Mouse (Mus musculus): Measurements from ENCODE around the gene Vps11. TPM values are rescaled to one million over a fixed set of nuclear protein-coding genes. Genes with fewer than 3 reads are reported as not detected.

Vps11 gene
- polyA plus RNA-seq, 1 experiment, result 34.1 TPM

- peak; percentile 96 for DNase-seq
- Histone ChIP-seq H3K36me3 (ENCODE audit: control insufficient read depth, insufficient read depth, low read length) (peaks cover 6% of the 10 kb centered on the region), H3K4me3 (ENCODE audit: insufficient read depth, low read depth, low read length) (peak within 1 kb of the TSS; percentile 98), H3K27me3 (replicated peaks; ENCODE audit: control insufficient read depth, insufficient read depth, low read length) (no peaks in the 10 kb centered on the region), H3K4me1 (ENCODE audit: control insufficient read depth, insufficient read depth, low read length) (peaks cover 9% of the 10 kb centered on the region), H3K27ac (ENCODE audit: insufficient read depth, low read depth, low read length) (peak within 1 kb of the TSS; percentile 93)
- TF ChIP-seq POLR2A (IDR thresholded peaks at IDR 0.05; ENCODE audit: low read depth, low read length) (no peak), CTCF (conservative IDR thresholded peaks at IDR 0.05; ENCODE audit: insufficient read depth, insufficient read length, low read depth, low read length) (no peak)
- whole genome bisulfite sequencing, result under 1% methylated on average over 67 of the region's 67 CpGs
Measured at GRCm38 (mm10) chr9:44319887-44320798, 41.3 kb downstream of the Vps11 start, which contains the start of gene C2cd2l. TSS of gene C2cd2l (minus strand) at chr9:44320285.

- Histone ChIP-seq H3K4me3 (ENCODE audit: insufficient read depth, low read depth, low read length) (peak overlapping the region; percentile 98), H3K27me3 (replicated peaks; ENCODE audit: control insufficient read depth, insufficient read depth, low read length) (no peaks in the 10 kb centered on the region), H3K36me3 (ENCODE audit: control insufficient read depth, insufficient read depth, low read length) (peaks cover 10% of the 10 kb centered on the region), H3K27ac (ENCODE audit: insufficient read depth, low read depth, low read length) (peak overlapping the region; percentile 93), H3K4me1 (ENCODE audit: control insufficient read depth, insufficient read depth, low read length) (peaks cover 9% of the 10 kb centered on the region)
- TF ChIP-seq CTCF (conservative IDR thresholded peaks at IDR 0.05; ENCODE audit: insufficient read depth, insufficient read length, low read depth, low read length) (no peak), POLR2A (IDR thresholded peaks at IDR 0.05; ENCODE audit: low read depth, low read length) (no peak)
- peak; percentile 45 for DNase-seq
- WGBS, result 2% methylated on average over 37 of the region's 37 CpGs
Measured at GRCm38 (mm10) chr9:44319105-44319886, 42.2 kb downstream of the Vps11 start.

- Histone ChIP-seq H3K27ac (ENCODE audit: insufficient read depth, low read depth, low read length) (peak overlapping the region; percentile 93), H3K4me1 (ENCODE audit: control insufficient read depth, insufficient read depth, low read length) (peaks cover 9% of the 10 kb centered on the region), H3K27me3 (replicated peaks; ENCODE audit: control insufficient read depth, insufficient read depth, low read length) (no peaks in the 10 kb centered on the region), H3K4me3 (ENCODE audit: insufficient read depth, low read depth, low read length) (peak overlapping the region; percentile 98), H3K36me3 (ENCODE audit: control insufficient read depth, insufficient read depth, low read length) (peaks cover 10% of the 10 kb centered on the region)
- WGBS, result 9% methylated on average over 3 of the region's 3 CpGs
- DNase-seq, result peak; percentile 81
- TF ChIP-seq CTCF (conservative IDR thresholded peaks at IDR 0.05; ENCODE audit: insufficient read depth, insufficient read length, low read depth, low read length), result no peak
- TF ChIP-seq POLR2A (IDR thresholded peaks at IDR 0.05; ENCODE audit: low read depth, low read length), result no peak
Measured at GRCm38 (mm10) chr9:44318826-44319095, 42.7 kb downstream of the Vps11 start.

GRCm38 (mm10) chr9:44318076-44318825 lies 43.2 kb downstream of the Vps11 start:
- H3K27ac ChIP-seq (ENCODE audit: insufficient read depth, low read depth, low read length), result peak overlapping the region; percentile 93
- WGBS, result 36% methylated on average over 5 of the region's 5 CpGs

GRCm38 (mm10) chr9:44317452-44317851 lies 44.0 kb downstream of the Vps11 start:
- TF ChIP-seq CTCF (conservative IDR thresholded peaks at IDR 0.05; ENCODE audit: insufficient read depth, insufficient read length, low read depth, low read length), result no peak
- no peak for TF ChIP-seq POLR2A (IDR thresholded peaks at IDR 0.05; ENCODE audit: low read depth, low read length)
- Histone ChIP-seq H3K27me3 (replicated peaks; ENCODE audit: control insufficient read depth, insufficient read depth, low read length) (no peaks in the 10 kb centered on the region), H3K4me1 (ENCODE audit: control insufficient read depth, insufficient read depth, low read length) (peaks cover 9% of the 10 kb centered on the region), H3K27ac (ENCODE audit: insufficient read depth, low read depth, low read length) (peak overlapping the region; percentile 69), H3K36me3 (ENCODE audit: control insufficient read depth, insufficient read depth, low read length) (peaks cover 12% of the 10 kb centered on the region), H3K4me3 (ENCODE audit: insufficient read depth, low read depth, low read length) (peak overlapping the region; percentile 98; the same call in 1 of the 2 replicates)
- 71% methylated on average over 4 of the region's 4 CpGs for WGBS
- DNase-seq, result no peak

More at GRCm38 (mm10) chr9:44318076-44318825, 43.2 kb downstream of the Vps11 start:
- Histone ChIP-seq H3K4me3 (ENCODE audit: insufficient read depth, low read depth, low read length) (peak overlapping the region; percentile 98), H3K36me3 (ENCODE audit: control insufficient read depth, insufficient read depth, low read length) (peaks cover 10% of the 10 kb centered on the region), H3K27me3 (replicated peaks; ENCODE audit: control insufficient read depth, insufficient read depth, low read length) (no peaks in the 10 kb centered on the region), H3K4me1 (ENCODE audit: control insufficient read depth, insufficient read depth, low read length) (peaks cover 9% of the 10 kb centered on the region)
- DNase-seq, result peak; percentile 91
- TF ChIP-seq POLR2A (IDR thresholded peaks at IDR 0.05; ENCODE audit: low read depth, low read length), result no peak
- 0 out of 2 replicates have a peak, but pooled peaks have one; percentile 4 for TF ChIP-seq CTCF (conservative IDR thresholded peaks at IDR 0.05; ENCODE audit: insufficient read depth, insufficient read length, low read depth, low read length)

- Histone ChIP-seq H3K27me3 (replicated peaks; ENCODE audit: control insufficient read depth, insufficient read depth, low read length) (no peaks in the 10 kb centered on the region), H3K4me1 (ENCODE audit: control insufficient read depth, insufficient read depth, low read length) (peaks cover 3% of the 10 kb centered on the region), H3K4me3 (ENCODE audit: insufficient read depth, low read depth, low read length) (no peak overlapping the region), H3K27ac (ENCODE audit: insufficient read depth, low read depth, low read length) (no peak overlapping the region), H3K36me3 (ENCODE audit: control insufficient read depth, insufficient read depth, low read length) (peaks cover 12% of the 10 kb centered on the region)
- no peak for TF ChIP-seq POLR2A (IDR thresholded peaks at IDR 0.05; ENCODE audit: low read depth, low read length)
- TF ChIP-seq CTCF (conservative IDR thresholded peaks at IDR 0.05; ENCODE audit: insufficient read depth, insufficient read length, low read depth, low read length), result no peak
- DNase-seq, result no peak
- WGBS, result 91% methylated on average over 18 of the region's 18 CpGs
Measured at GRCm38 (mm10) chr9:44314910-44315309, 46.6 kb downstream of the Vps11 start.

All from kidney, adult 2 months (tissue).